9 mouse cellular contexts compared by ENCODE assay signal in genomic region chr7:55784580-55784979, GRCm38 (mm10). TPM values are rescaled to one million over a fixed set of nuclear protein-coding genes. Genes with fewer than 3 reads are reported as not detected.
DNase-seq lines count a peak whose midpoint lies in the region; ATAC-seq and TF ChIP-seq lines count a peak whose summit lies in the region.
"Had no signal": no experiment of that assay in that cellular context is flagged by ENCODE, and none has a peak within 500 bp of the region (broad histone marks: within the 10 kb centered on the region; RNA-seq: fewer than 3 reads in every experiment).

No protein-coding gene starts in this region.

- H3K36me3 ChIP-seq in thymus, adult 2 months (ENCODE audit: control insufficient read depth, insufficient read depth, low read length), result no peaks in the 10 kb centered on the region
- no peaks in the 10 kb centered on the region for H3K36me3 ChIP-seq in midbrain, embryonic 14.5 days (ENCODE audit: control insufficient read depth, insufficient read depth, low read length)
- H3K36me3 ChIP-seq in hindbrain, embryonic 16.5 days (ENCODE audit: control insufficient read depth, insufficient read depth, low read length), result no peaks in the 10 kb centered on the region
- H3K36me3 ChIP-seq: lung, embryonic 15.5 days had no signal

- no peak overlapping the region for H3K4me2 ChIP-seq in midbrain, embryonic 14.5 days (ENCODE audit: low read length)
- H3K4me2 ChIP-seq in hindbrain, embryonic 16.5 days (ENCODE audit: low read length), result no peak overlapping the region
- H3K4me2 ChIP-seq: lung, embryonic 15.5 days had no signal

- peak; percentile 55; the same call in 1 of the 2 replicates for ATAC-seq in frontal cortex, adult (ENCODE audit: low TSS enrichment)
- ATAC-seq in midbrain, embryonic 14.5 days (ENCODE audit: low FRiP score, low TSS enrichment), result no peak
- no peak for ATAC-seq in hindbrain, embryonic 16.5 days

- no peak for TF ChIP-seq POLR2A in thymus, adult 2 months (IDR thresholded peaks at IDR 0.05; ENCODE audit: control insufficient read depth, extremely low read depth, insufficient read depth, low read length, poor library complexity)

- 5% methylated on average over 3 of the region's 3 CpGs for WGBS in thymus, adult 2 months
- 87% methylated on average over 3 of the region's 3 CpGs for WGBS in midbrain, embryonic 14.5 days
- WGBS in hindbrain, embryonic 16.5 days, result 97% methylated on average over 3 of the region's 3 CpGs

- no peak for DNase-seq in frontal cortex, postnatal 25 days (ENCODE audit: low spot score in 2 of 2)
- peak; percentile 2 for DNase-seq in thymus, postnatal 25 days
- no peak for DNase-seq in thymus, adult 2 months
- peak; percentile 31 for DNase-seq in lung, postnatal 10 days
- DNase-seq in embryo, embryonic 10.5 days (ENCODE audit: low spot score), result no peak
- DNase-seq in midbrain, embryonic 14.5 days, result no peak

- no peak overlapping the region for H3K27ac ChIP-seq in thymus, adult 2 months (ENCODE audit: control insufficient read depth, insufficient read depth, low read length)
- no peak overlapping the region for H3K27ac ChIP-seq in midbrain, embryonic 14.5 days (replicated peaks; ENCODE audit: low read depth, low read length)
- no peak overlapping the region for H3K27ac ChIP-seq in hindbrain, embryonic 16.5 days (ENCODE audit: low read depth, low read length)
- H3K27ac ChIP-seq: lung, embryonic 15.5 days had no signal

- H3K9me3 ChIP-seq in midbrain, embryonic 14.5 days (ENCODE audit: control insufficient read depth, low read length), result no peaks in the 10 kb centered on the region
- H3K9me3 ChIP-seq in hindbrain, embryonic 16.5 days (ENCODE audit: control insufficient read depth, low read length), result no peaks in the 10 kb centered on the region
- H3K9me3 ChIP-seq: lung, embryonic 15.5 days had no signal

- H3K4me1 ChIP-seq in thymus, adult 2 months (replicated peaks; ENCODE audit: control insufficient read depth, insufficient read depth, low read length), result no peaks in the 10 kb centered on the region
- no peaks in the 10 kb centered on the region for H3K4me1 ChIP-seq in midbrain, embryonic 14.5 days (ENCODE audit: control insufficient read depth, insufficient read depth, low read length)
- H3K4me1 ChIP-seq in hindbrain, embryonic 16.5 days (ENCODE audit: control insufficient read depth, insufficient read depth, low read depth, low read length), result no peaks in the 10 kb centered on the region
- H3K4me1 ChIP-seq: lung, embryonic 15.5 days had no signal

- no peak overlapping the region for H3K4me3 ChIP-seq in thymus, adult 2 months (ENCODE audit: control insufficient read depth, insufficient read depth, low read length)
- no peak overlapping the region for H3K4me3 ChIP-seq in midbrain, embryonic 14.5 days (replicated peaks; ENCODE audit: low read depth, low read length)
- no peak overlapping the region for H3K4me3 ChIP-seq in hindbrain, embryonic 16.5 days (ENCODE audit: low read length)
- H3K4me3 ChIP-seq: lung, embryonic 15.5 days had no signal

- no peaks in the 10 kb centered on the region for H3K27me3 ChIP-seq in thymus, adult 2 months (ENCODE audit: control insufficient read depth, insufficient read depth, low read length)
- no peaks in the 10 kb centered on the region for H3K27me3 ChIP-seq in midbrain, embryonic 14.5 days (ENCODE audit: control insufficient read depth, insufficient read depth, low read length)
- no peaks in the 10 kb centered on the region for H3K27me3 ChIP-seq in hindbrain, embryonic 16.5 days (replicated peaks; ENCODE audit: control insufficient read depth, insufficient read depth, low read length)
- H3K27me3 ChIP-seq: lung, embryonic 15.5 days had no signal

- TF ChIP-seq CTCF in thymus, adult 2 months (IDR thresholded peaks at IDR 0.05; ENCODE audit: borderline replicate concordance, control insufficient read depth, extremely low read depth, insufficient read depth, low read length, poor library complexity), result no peak

- no peak overlapping the region for H3K9ac ChIP-seq in midbrain, embryonic 14.5 days (replicated peaks; ENCODE audit: low read length)
- no peak overlapping the region for H3K9ac ChIP-seq in hindbrain, embryonic 16.5 days (ENCODE audit: low read depth, low read length)
- H3K9ac ChIP-seq: lung, embryonic 15.5 days had no signal

RNA-seq across cellular contexts. Expression of gene Tubgcp5, which starts 9.4 kb away (rescaled TPM):
- polyA plus RNA-seq in thymus, adult 2 months (2012; rRNA removed), result 5.9 and 6.0 TPM in 2 replicates
- 25.5 and 39.5 TPM in 2 replicates for polyA plus RNA-seq in midbrain, embryonic 14.5 days (2014; fragmentation: Nextera tagmentation; extraction: Ambion mirVana)
- polyA plus RNA-seq in hindbrain, embryonic 16.5 days (2015; fragmentation: Nextera tagmentation; extraction: Ambion mirVana), result 34.5 and 35.2 TPM in 2 replicates

RNA-seq across cellular contexts. Expression of gene Siglech, which starts 16.6 kb away (rescaled TPM):
- polyA plus RNA-seq in thymus, adult 2 months (2012; rRNA removed), result 17.5 and 20.5 TPM in 2 replicates
- 1.6 and 1.8 TPM in 2 replicates for polyA plus RNA-seq in midbrain, embryonic 14.5 days (2014; fragmentation: Nextera tagmentation; extraction: Ambion mirVana)
- 1.5 and 3.1 TPM in 2 replicates for polyA plus RNA-seq in hindbrain, embryonic 16.5 days (2015; fragmentation: Nextera tagmentation; extraction: Ambion mirVana)

RNA-seq across cellular contexts. Expression of gene Cyfip1, which starts 57.0 kb away (rescaled TPM):
- polyA plus RNA-seq in thymus, adult 2 months (2012; rRNA removed), result 14.0 and 15.7 TPM in 2 replicates
- polyA plus RNA-seq in midbrain, embryonic 14.5 days (2014; fragmentation: Nextera tagmentation; extraction: Ambion mirVana), result 29.7 and 55.1 TPM in 2 replicates
- 44.8 and 45.1 TPM in 2 replicates for polyA plus RNA-seq in hindbrain, embryonic 16.5 days (2015; fragmentation: Nextera tagmentation; extraction: Ambion mirVana)

Comparison
In these comparisons a context has a peak if more than half of its experiments do, and no peak if none do; other contexts are left out.
1. DNase-seq: peak in thymus, postnatal 25 days (single experiment) and lung, postnatal 10 days (single experiment); none in frontal cortex, postnatal 25 days (0 of 2), thymus, adult 2 months (single experiment), embryo, embryonic 10.5 days (single experiment) and midbrain, embryonic 14.5 days (single experiment).